Mouse (Mus musculus) ovary, postnatal 10 days (tissue): ENCODE measurements at regions not wholly inside any gene's neighbourhood (a gene's known extent, or its start where the extent isn't known, plus 50 kb on each side); places are given as distances from the start of the nearest gene placed in this dataset.

ENCODE experiments used
- DNase-seq: peaks from one replicate; pipeline ENCODE4 v3.0.0; 2022; ENCODE audit warnings: low spot score

GRCm38 (mm10) chr10:111889111-111889510 lies 83.4 kb upstream of the Krr1 start:
- DNase-seq = no peak

- no peak for DNase-seq
Measured at GRCm38 (mm10) chr10:111893489-111893888, 79.0 kb upstream of the Krr1 start.

GRCm38 (mm10) chr10:111893941-111894340 lies 78.5 kb upstream of the Krr1 start:
- DNase-seq = no peak

- DNase-seq = no peak
Measured at GRCm38 (mm10) chr10:111897361-111897760, 75.1 kb upstream of the Krr1 start.

- DNase-seq = no peak
Measured at GRCm38 (mm10) chr10:111900723-111901716, 71.4 kb upstream of the Krr1 start.

GRCm38 (mm10) chr10:111903956-111904355 lies 68.5 kb upstream of the Krr1 start:
- no peak for DNase-seq

- no peak for DNase-seq
Measured at GRCm38 (mm10) chr10:111907836-111908235, 64.6 kb upstream of the Krr1 start.

GRCm38 (mm10) chr10:111912561-111912960 lies 59.9 kb upstream of the Krr1 start:
- DNase-seq = no peak

- DNase-seq = no peak
Measured at GRCm38 (mm10) chr10:111913066-111913785, 59.2 kb upstream of the Krr1 start.

- no peak for DNase-seq
Measured at GRCm38 (mm10) chr10:111914231-111914630, 58.2 kb upstream of the Krr1 start.

- DNase-seq = no peak
Measured at GRCm38 (mm10) chr10:111918071-111918507, 54.4 kb upstream of the Krr1 start.

- DNase-seq = no peak
Measured at GRCm38 (mm10) chr10:111919475-111919874, 53.0 kb upstream of the Krr1 start.

- no peak for DNase-seq
Measured at GRCm38 (mm10) chr10:111921492-111921891, 51.0 kb upstream of the Krr1 start.
